Mouse (Mus musculus) brain, embryonic 14.5 days (tissue): ENCODE results near the gene Ndufa13.

Source experiments
- CTCF ChIP-seq: fragments of 200-500 bp; IDR thresholded peaks from 2 replicates; pipeline ENCODE4 v1.5.1; 2012; ENCODE audit warnings: inconsistent platforms, mild to moderate bottlenecking, moderate library complexity, borderline replicate concordance; ENCODE audit not compliant: insufficient read depth, insufficient read length; ENCODE audit errors: extremely low read depth
- POLR2A ChIP-seq: fragments of 200-500 bp; IDR thresholded peaks from 2 replicates; pipeline ENCODE4 v1.6.1; 2012; ENCODE audit warnings: mild to moderate bottlenecking, inconsistent platforms, borderline replicate concordance; ENCODE audit not compliant: poor library complexity, insufficient read depth, insufficient read length, severe bottlenecking; ENCODE audit errors: extremely low read depth

DNA sequence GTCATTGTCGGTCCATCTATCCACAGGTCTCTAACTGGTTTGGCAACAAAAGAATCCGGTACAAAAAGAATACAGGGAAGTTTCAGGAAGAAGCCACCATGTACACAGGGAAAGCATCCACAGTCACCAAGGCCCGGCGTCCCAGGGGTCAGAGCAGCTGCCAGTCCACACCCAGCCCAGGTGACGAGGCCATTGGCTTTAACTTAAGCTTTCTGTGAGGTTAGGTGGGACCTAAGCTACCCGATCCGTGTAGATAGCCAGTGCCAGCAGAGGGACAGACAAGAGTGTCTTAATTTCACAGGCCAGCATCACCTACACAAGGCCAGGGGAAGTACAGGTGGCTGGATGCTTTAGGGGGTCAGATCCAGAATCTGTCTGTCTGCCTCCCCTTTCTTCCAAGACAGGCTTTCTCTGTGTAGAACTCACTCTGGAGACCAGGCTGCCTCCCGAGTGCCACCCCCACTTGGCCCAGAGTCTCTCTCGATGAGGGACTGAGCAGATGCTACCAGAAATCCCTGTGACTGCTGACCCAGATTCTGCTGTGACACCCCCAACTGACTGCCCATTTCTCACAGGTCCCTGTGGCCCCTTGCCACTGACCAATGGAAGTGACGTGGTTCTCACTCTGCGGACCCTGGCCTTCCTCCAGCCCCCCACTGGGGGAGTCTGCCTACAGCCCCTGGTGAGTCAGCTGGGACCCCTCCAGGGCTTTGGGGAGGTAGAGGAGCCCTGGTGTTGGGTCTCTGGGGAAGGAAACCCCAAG lies 32.2 kb downstream of the Ndufa13 start:
- TF ChIP-seq CTCF (no peak), POLR2A (no peak)
